Mouse (Mus musculus) CH12.LX (cell line): Measurements from ENCODE around the gene Nup62. TPM values are rescaled to one million over a fixed set of nuclear protein-coding genes. Genes with fewer than 3 reads are reported as not detected.

ENCODE experiments used
- DNase-seq: peaks from one replicate; pipeline ENCODE4 v3.0.0-alpha.2; 2013; ENCODE audit errors: extremely low read depth
- H3K27ac ChIP-seq: 2 replicates; pipeline ENCODE4 v1.5.1; 2012; ENCODE audit warnings: low read depth, mild to moderate bottlenecking, control low read depth, moderate library complexity; ENCODE audit not compliant: insufficient read depth
- H3K27me3 ChIP-seq: replicated peaks from 2 replicates; pipeline ENCODE3; 2012; ENCODE audit warnings: inconsistent platforms
- H3K36me3 ChIP-seq, 2 experiments: replicated peaks in 1 of 2; 2 replicates each; pipeline versions ENCODE3 to v1.6.1; 2012; ENCODE audit warnings: inconsistent platforms in 1 of 2, low read length in 1 of 2, mild to moderate bottlenecking in 1 of 2, mixed read lengths in 1 of 2, moderate library complexity in 1 of 2; ENCODE audit not compliant: control insufficient read depth in 1 of 2, insufficient read depth in 1 of 2
- H3K4me1 ChIP-seq, 2 experiments: 2 replicates each; pipeline ENCODE4 v1.6.1; 2012; ENCODE audit warnings: inconsistent platforms in 1 of 2, moderate library complexity in 1 of 2; ENCODE audit not compliant: insufficient read depth in 2 of 2, control insufficient read depth in 1 of 2
- H3K4me2 ChIP-seq: 2 replicates; pipeline ENCODE4 v1.6.1; 2012; ENCODE audit warnings: low read depth, mild to moderate bottlenecking, control low read depth; ENCODE audit not compliant: poor library complexity, insufficient read depth, severe bottlenecking
- H3K4me3 ChIP-seq, 3 experiments: fragments of 150-350 bp in 1 of 3; sonication (generic) in 1 of 3; replicated peaks in 1 of 3; 2 replicates each; pipeline versions ENCODE3 to v1.5.1; 2011 to 2012; ENCODE audit warnings: low read depth in 2 of 3, low read length in 2 of 3, mild to moderate bottlenecking in 2 of 3, moderate library complexity in 2 of 3, control low read depth in 1 of 3, improper control_type of control experiment in 1 of 3, inconsistent platforms in 1 of 3, mixed read lengths in 1 of 3; ENCODE audit not compliant: poor library complexity in 1 of 3
- H3K79me2 ChIP-seq: replicated peaks from 2 replicates; pipeline ENCODE4 v1.6.1; 2012; ENCODE audit warnings: mild to moderate bottlenecking, moderate library complexity; ENCODE audit not compliant: control insufficient read depth, poor library complexity, insufficient read depth, severe bottlenecking; ENCODE audit errors: extremely low read depth
- H3K9ac ChIP-seq: 2 replicates; pipeline ENCODE4 v1.6.1; 2012; ENCODE audit warnings: low read depth, mild to moderate bottlenecking, control low read depth, moderate library complexity; ENCODE audit not compliant: insufficient read depth
- H3K9me3 ChIP-seq: replicated peaks from 2 replicates; pipeline ENCODE3; 2012; ENCODE audit warnings: low read length, inconsistent platforms, mixed read lengths
- BHLHE40 ChIP-seq: IDR thresholded peaks from 2 replicates; pipeline ENCODE4 v1.6.1; 2011; ENCODE audit warnings: mild to moderate bottlenecking, low read depth, low read length, improper control_type of control experiment
- CHD1 ChIP-seq: IDR thresholded peaks from 2 replicates; pipeline ENCODE4 v1.6.1; 2012; ENCODE audit warnings: low read depth, low read length, improper control_type of control experiment, inconsistent platforms
- CHD2 ChIP-seq: IDR thresholded peaks from 2 replicates; pipeline ENCODE4 v1.6.1; 2011; ENCODE audit warnings: low read length, improper control_type of control experiment
- ELF1 ChIP-seq: IDR thresholded peaks from 2 replicates; pipeline ENCODE4 v1.6.1; 2014; ENCODE audit warnings: low read depth, mild to moderate bottlenecking, inconsistent platforms, low read length, improper control_type of control experiment
- GABPA ChIP-seq: IDR thresholded peaks from 2 replicates; pipeline ENCODE4 v1.6.1; 2012; ENCODE audit warnings: low read depth, low read length, improper control_type of control experiment, inconsistent platforms; ENCODE audit not compliant: insufficient replicate concordance
- IRF4 ChIP-seq: IDR thresholded peaks from 2 replicates; pipeline ENCODE4 v1.6.1; 2014; ENCODE audit warnings: low read depth, mild to moderate bottlenecking, inconsistent platforms, low read length, improper control_type of control experiment
- JUN ChIP-seq: IDR thresholded peaks from 2 replicates; pipeline ENCODE4 v1.6.1; 2011; ENCODE audit warnings: low read depth, mild to moderate bottlenecking, low read length, improper control_type of control experiment, moderate library complexity; ENCODE audit not compliant: insufficient read depth
- JUND ChIP-seq: conservative IDR thresholded peaks from 2 replicates; pipeline ENCODE4 v1.6.1; 2011; ENCODE audit warnings: low read depth, low read length, improper control_type of control experiment
- MAFK ChIP-seq: IDR thresholded peaks from 2 replicates; pipeline ENCODE4 v1.6.1; 2011; ENCODE audit warnings: low read length, improper control_type of control experiment; ENCODE audit not compliant: insufficient replicate concordance
- MXI1 ChIP-seq: IDR thresholded peaks from 2 replicates; pipeline ENCODE4 v1.6.1; 2011; ENCODE audit warnings: mild to moderate bottlenecking, low read depth, low read length, improper control_type of control experiment
- NELFE ChIP-seq: IDR thresholded peaks from 2 replicates; pipeline ENCODE4 v1.6.1; 2011; ENCODE audit warnings: low read depth, low read length, improper control_type of control experiment
- NRF1 ChIP-seq: IDR thresholded peaks from 2 replicates; pipeline ENCODE4 v1.6.1; 2014; ENCODE audit warnings: low read depth, mild to moderate bottlenecking, inconsistent platforms, low read length, improper control_type of control experiment, moderate library complexity
- PAX5 ChIP-seq: IDR thresholded peaks from 2 replicates; pipeline ENCODE4 v1.6.1; 2012; ENCODE audit warnings: low read length, inconsistent platforms, mixed read lengths
- POLR2A ChIP-seq: IDR thresholded peaks from 2 replicates; pipeline ENCODE4 v1.6.1; 2011; ENCODE audit warnings: low read depth, mild to moderate bottlenecking, improper control_type of control experiment, low read length
- RAD21 ChIP-seq: IDR thresholded peaks from 2 replicates; pipeline ENCODE4 v1.6.1; 2011; ENCODE audit warnings: low read depth, mild to moderate bottlenecking, low read length, improper control_type of control experiment, moderate library complexity
- SIN3A ChIP-seq: IDR thresholded peaks from 2 replicates; pipeline ENCODE4 v1.6.1; 2012; ENCODE audit warnings: low read length, improper control_type of control experiment, inconsistent platforms
- SMC3 ChIP-seq: IDR thresholded peaks from 2 replicates; pipeline ENCODE4 v1.6.1; 2011; ENCODE audit warnings: low read depth, low read length, improper control_type of control experiment
- TCF12 ChIP-seq: IDR thresholded peaks from 2 replicates; pipeline ENCODE4 v1.6.1; 2014; ENCODE audit warnings: low read depth, mild to moderate bottlenecking, inconsistent platforms, low read length, improper control_type of control experiment
- UBTF ChIP-seq: IDR thresholded peaks from 2 replicates; pipeline ENCODE4 v1.6.1; 2012; ENCODE audit warnings: low read depth, mild to moderate bottlenecking, inconsistent platforms, low read length, improper control_type of control experiment, moderate library complexity
- USF1 ChIP-seq: IDR thresholded peaks from 2 replicates; pipeline ENCODE4 v1.6.1; 2014; ENCODE audit warnings: low read depth, mild to moderate bottlenecking, inconsistent platforms, low read length, improper control_type of control experiment
- ZC3H11A ChIP-seq: IDR thresholded peaks from 2 replicates; pipeline ENCODE4 v1.6.1; 2012; ENCODE audit warnings: low read depth, mild to moderate bottlenecking, inconsistent platforms, low read length, improper control_type of control experiment
- ZMIZ1 ChIP-seq: IDR thresholded peaks from 2 replicates; pipeline ENCODE4 v1.6.1; 2012; ENCODE audit warnings: low read depth, mild to moderate bottlenecking, inconsistent platforms, low read length, improper control_type of control experiment
- dilution Hi-C: fragments of 300-500 bp; cut with MboI; formaldehyde crosslinking; loops from 2 replicates; pipeline ENCODE4 v1.14.3; 2020; ENCODE audit warnings: low sequenced_read_pairs; ENCODE audit not compliant: extremely low pct_unique_long_range_greater_than_20kb, extremely low pct_ligation_motif_present
- in situ Hi-C: fragments of 300-500 bp; cut with MboI; formaldehyde crosslinking; loops from 3 replicates; pipeline ENCODE4 v1.14.3; 2019; ENCODE audit warnings: low sequenced_read_pairs, low pct_ligation_motif_present, low pct_unique_long_range_greater_than_20kb, mixed read lengths
- polyA plus RNA-seq: library from polyadenylated mRNA; unstranded; fragments of >175 nt; gene quantifications from 2 replicates; pipeline ENCODE4 v1.2.1, GENCODE M21; 2012; ENCODE audit warnings: low read depth; ENCODE audit not compliant: insufficient read length
- total RNA-seq, 2 experiments: library from RNA; depleted of rRNA; stranded (reverse); fragments of 300-350 nt in 1 of 2; fragments of >200 nt in 1 of 2; gene quantifications; 2 replicates each; pipeline ENCODE4 v1.2.3; 2012 to 2014

Gene Nup62
- total and polyA plus RNA-seq, 3 experiments, result 93.3 to 151 (median 101) TPM

DNA sequence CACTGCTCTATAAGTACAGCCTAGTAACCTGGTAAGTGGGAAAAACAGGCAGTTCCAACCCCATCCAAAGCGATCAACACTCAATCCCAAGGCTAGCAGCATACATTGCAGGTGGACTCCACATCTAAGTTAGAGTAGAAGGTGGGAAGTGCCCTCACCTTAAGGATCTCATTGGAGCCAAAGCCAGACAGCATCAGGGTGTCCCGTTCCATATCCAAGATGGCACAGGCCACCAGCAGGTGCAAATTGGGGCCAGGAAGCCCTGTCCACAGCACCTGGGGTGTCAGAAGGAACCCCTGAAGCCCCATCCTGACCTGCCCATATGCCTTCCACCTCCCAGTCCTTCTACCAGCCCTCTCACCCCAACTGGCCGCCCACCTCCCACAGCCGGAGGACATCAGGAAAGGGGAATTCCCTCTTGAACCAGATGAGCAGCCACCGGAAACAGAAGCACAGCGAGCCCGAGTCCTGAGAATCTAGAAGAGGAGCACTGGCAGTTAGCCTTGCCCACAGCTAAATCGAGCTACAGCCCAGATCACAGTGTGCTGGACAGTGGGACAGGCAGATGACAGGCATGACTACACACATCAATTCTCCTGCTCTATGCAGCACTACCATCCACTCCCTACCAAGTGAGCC, 26.1 kb downstream of the Nup62 start (continued):
- TF ChIP-seq UBTF (no peak), GABPA (no peak), POLR2A (0 out of 2 replicates have a peak, but pooled peaks have one; percentile 16), USF1 (no peak), NRF1 (no peak), ZC3H11A (no peak), MXI1 (no peak), JUND (no peak), ELF1 (peak; percentile 54; the same call in 1 of the 2 replicates), CHD2 (0 out of 2 replicates have a peak, but pooled peaks have one; percentile 26), JUN (no peak), CHD1 (no peak), MAFK (no peak), PAX5 (no peak), RAD21 (no peak), TCF12 (peak; percentile 67; the same call in 1 of the 2 replicates), BHLHE40 (peak; percentile 36; the same call in 1 of the 2 replicates), ZMIZ1 (peak; percentile 66; the same call in 1 of the 2 replicates), NELFE (no peak), IRF4 (0 out of 2 replicates have a peak, but pooled peaks have one; percentile 25), SIN3A (peak; percentile 51; the same call in 1 of the 2 replicates)

DNA sequence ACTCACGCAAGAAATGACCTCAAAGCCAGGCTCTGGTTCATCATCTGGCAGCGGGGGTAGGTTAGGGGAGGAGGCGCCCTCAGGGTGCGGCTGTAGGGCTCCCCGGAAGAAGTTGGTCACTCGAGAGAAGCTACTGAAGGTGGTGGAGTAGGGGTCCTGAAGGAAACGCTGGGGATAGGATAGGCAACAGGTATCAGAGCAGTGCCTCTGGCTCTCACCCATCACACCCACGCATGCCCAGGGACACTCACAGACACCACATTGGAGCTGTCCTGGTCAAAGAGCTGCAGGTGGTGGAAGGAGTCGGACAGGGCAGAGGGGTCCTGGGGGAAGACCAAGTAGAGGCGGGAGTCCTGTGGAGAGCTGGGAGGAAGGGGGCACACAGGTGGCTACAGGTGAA, 29.1 kb downstream of the Nup62 start:
- Histone ChIP-seq H3K27me3 (no peaks in the 10 kb centered on the region), H3K4me1 (peaks cover 24 to 55% of the 10 kb centered on the region in 2 experiments), H3K4me3 (no peak overlapping the region), H3K9me3 (peaks cover 8% of the 10 kb centered on the region), H3K9ac (no peak overlapping the region), H3K36me3 (peaks cover 69 to 73% of the 10 kb centered on the region in 2 experiments), H3K4me2 (no peak overlapping the region), H3K79me2 (peaks cover 7% of the 10 kb centered on the region), H3K27ac (no peak overlapping the region)
- dilution Hi-C loops (no loop called here), in situ Hi-C loops (no loop called here)
- no peak for DNase-seq
- no peak for TF ChIP-seq JUND
- no peak for TF ChIP-seq MXI1
- no peak for TF ChIP-seq SMC3
